Mouse (Mus musculus) kidney, adult 2 months (tissue): ENCODE results near the gene Wnt5a.

ENCODE experiments used
- CTCF ChIP-seq: fragments of 200-500 bp; conservative IDR thresholded peaks from 2 replicates; pipeline ENCODE4 v1.5.1; 2011; ENCODE audit warnings: low read depth, mild to moderate bottlenecking, control low read depth, low read length, moderate library complexity, mixed read lengths; ENCODE audit not compliant: insufficient read depth, insufficient read length
- POLR2A ChIP-seq: fragments of 200-500 bp; IDR thresholded peaks from one replicate; pipeline ENCODE4 v1.6.1; 2011; ENCODE audit warnings: low read depth, low read length, control low read depth

DNA sequence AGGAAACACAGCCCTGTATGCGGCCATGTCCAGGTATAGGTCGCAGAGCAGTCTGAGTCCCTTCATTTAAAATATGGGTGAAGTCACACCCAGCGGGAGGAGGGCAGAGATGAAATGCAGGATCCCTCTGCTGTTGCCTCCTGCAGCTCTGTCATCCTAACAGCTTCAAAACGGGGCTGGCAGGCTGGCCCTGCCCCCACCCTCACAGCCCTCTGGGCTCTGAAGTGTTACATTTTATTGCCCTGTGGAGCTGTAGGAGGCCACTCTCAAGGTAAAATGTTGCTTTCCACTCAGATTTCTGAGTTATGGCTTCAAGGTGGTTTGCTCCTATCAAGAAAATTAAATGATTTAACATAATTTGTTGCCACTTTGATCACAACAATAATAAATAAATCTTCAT lies 34.9 kb upstream of the Wnt5a start:
- TF ChIP-seq CTCF (no peak), POLR2A (no peak)
